Mouse (Mus musculus) left cerebral cortex, postnatal 36 days (tissue): ENCODE measurements around the gene Eva1c. TPM values are rescaled to one million over a fixed set of nuclear protein-coding genes. Genes with fewer than 3 reads are reported as not detected.

ENCODE experiments used
- DNase-seq, 2 experiments: peaks; one replicate each; pipeline ENCODE4 v3.0.0; 2021 to 2022; ENCODE audit warnings: low spot score in 2 of 2, mixed read lengths in 1 of 2
- intact Hi-C: fragments of 180-260 bp; cut with DNase I; formaldehyde crosslinking; loops from one replicate; pipeline ENCODE4 v1.15.1; 2025
- total RNA-seq, 2 experiments: library from RNA; stranded (reverse); gene quantifications; 2 replicates each; pipeline ENCODE4 v1.2.3; 2021

Gene Eva1c
- total RNA-seq, 2 experiments from 2014 or later = 1.6 to 2.0 TPM

DNA sequence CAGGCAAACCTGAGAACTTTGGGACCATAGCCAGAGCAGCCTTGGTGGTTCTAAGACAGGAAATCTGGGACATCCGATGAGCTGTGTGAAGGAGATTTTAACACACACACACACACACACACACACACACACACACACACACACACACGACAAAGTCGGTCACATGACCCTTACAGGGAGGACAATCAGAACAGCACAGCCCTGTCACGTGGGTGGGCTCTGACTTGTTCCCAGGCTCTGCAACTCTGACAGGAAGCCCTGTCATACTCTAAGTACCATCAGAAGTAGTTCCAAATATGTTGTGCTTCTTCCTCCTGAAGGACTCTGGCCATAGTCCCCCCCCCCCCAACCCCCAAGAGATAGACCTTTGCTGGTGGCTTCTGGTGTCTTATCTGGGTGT is 74.8 kb downstream of the Eva1c start:
- intact Hi-C loops = no loop called here

DNA sequence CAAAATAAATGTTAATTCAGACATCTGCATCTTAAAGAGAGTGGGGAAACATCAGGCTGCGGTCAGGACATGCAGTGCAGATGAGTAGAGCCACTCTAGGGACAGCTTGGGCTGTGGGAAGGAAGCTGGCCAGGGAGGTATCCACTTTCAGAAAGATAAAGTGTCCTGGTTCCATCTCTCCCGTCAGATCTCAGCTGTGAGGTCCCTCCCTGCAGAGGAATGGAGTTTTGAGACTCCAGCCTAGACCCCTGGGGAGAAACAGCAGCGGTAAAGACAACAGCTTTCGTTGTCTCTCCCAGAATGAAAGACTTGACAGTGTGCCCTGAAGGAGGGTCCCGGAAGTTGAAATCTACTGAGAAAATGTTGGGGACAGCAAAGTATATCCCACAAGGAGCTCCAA is 76.8 kb downstream of the Eva1c start:
- intact Hi-C loops = no loop called here
- no peak for DNase-seq

More for the DNA sequence above, 74.8 kb downstream of the Eva1c start:
- no peak for DNase-seq

DNA sequence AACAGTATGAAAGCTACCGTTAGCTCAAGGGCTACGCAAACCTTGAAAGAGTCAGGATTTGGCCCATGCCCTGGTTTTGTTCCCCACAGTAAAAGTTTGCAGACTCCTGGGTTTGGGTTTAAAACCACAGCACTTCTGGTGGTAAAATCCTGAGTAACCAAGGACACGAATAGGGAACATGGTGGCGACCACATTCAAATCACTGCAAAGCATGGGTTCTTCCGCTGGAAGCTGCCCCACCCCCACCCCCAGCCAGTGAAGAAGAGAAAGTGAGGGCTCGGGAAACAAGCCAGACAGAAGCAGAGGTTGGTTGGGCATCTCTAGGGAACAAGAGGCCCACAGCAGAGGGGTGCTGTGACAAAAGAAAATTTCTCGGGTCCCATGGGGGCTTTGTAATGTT is 80.7 kb downstream of the Eva1c start:
- DNase-seq = no peak

DNA sequence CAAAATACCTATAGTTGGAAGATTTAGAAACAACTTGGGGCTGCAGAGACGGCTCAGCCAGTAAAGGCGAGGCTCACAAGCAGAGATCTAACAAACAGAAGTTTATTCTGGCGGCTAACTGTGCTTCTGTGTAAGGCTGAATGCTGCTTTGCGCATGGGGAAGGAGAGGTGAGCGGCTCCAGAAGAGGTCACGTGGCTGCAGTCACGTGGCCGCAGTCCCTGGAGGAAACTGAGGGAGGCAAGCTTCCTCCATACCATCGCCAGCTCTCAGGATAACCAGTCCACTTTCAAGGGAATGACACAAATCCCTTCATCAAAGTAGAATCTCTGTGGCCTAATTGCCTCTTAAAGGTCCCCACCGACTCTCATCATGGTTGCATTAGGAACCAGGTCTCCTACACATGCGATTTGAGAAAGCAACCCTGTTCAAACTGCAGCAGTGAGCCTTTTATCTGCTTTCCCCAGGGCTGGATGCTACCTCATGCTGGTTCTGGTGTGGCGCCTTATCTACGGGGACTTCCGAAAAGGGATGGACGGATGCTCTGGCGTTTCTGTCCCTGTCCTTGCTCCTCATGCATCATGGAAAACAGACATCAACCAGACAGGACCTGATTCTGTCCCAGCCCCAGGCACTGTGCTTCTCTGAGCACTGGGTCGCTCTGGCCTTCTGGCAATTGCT is 84.5 kb downstream of the Eva1c start:
- intact Hi-C loops = no loop called here
- DNase-seq = no peak

More for the DNA sequence above, 80.7 kb downstream of the Eva1c start:
- intact Hi-C loops = no loop called here

DNA sequence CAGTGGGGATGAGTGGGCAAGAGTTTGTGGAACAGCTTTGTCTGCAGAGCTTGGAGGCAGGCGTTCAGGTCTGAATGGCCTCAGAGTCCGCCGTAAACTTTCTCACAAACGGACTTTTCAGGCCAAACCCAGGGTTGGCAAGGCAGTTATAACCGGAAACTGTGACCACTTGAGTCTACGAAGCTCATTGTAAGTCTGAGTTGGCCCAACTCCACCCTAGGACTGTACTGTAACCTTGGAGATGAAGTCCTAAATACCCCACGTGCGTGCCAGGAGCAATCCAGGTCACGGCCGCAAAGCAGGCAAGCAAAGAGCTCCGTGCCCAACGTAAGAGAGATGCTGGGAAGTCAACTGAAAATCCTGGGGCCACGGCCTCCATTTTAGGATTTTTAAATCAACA is 85.2 kb downstream of the Eva1c start:
- intact Hi-C loops = no loop called here
- no peak for DNase-seq

DNA sequence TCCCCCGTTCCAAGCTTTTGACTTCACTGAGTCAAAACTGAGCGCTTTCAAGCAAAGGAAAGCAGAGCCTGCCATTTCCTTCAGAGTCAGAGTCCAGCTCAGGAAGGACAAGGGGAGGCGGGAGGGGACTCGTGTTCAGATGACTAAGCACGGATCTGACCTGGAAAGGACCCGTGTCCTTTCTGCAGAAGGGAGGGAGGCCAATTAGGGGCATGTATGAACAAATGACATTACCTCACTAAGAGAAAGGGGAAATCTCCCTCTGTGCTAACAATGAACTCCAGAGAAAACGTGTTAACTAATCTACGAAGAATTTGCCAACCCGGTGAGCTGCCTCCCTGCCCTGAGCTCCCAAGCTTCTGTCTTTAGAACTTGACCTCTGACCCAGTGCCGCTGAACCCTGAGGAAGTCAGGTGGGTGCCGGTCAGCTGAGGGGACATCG is 89.5 kb downstream of the Eva1c start:
- intact Hi-C loops = no loop called here
- DNase-seq = no peak

DNA sequence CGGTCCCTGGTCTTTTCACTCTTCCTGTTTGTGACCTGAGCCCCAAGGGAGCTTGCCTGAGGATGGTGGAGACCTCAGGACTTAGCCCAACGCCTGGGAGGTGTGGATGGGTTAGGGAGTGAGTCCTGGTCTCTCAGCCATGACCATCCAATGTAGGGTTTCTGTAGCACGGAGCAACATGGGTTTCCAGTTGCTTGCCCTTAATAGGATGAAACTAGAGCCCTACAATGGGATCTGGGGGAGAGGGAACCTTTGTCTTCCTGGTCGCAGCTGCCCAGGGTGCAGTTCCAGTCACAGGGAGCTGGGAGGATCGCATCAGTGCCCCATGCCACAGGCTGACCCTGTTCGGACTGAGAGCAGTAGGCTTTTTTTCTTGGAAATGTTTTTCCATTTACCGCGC is 90.6 kb downstream of the Eva1c start:
- DNase-seq = no peak
- intact Hi-C loops = no loop called here

DNA sequence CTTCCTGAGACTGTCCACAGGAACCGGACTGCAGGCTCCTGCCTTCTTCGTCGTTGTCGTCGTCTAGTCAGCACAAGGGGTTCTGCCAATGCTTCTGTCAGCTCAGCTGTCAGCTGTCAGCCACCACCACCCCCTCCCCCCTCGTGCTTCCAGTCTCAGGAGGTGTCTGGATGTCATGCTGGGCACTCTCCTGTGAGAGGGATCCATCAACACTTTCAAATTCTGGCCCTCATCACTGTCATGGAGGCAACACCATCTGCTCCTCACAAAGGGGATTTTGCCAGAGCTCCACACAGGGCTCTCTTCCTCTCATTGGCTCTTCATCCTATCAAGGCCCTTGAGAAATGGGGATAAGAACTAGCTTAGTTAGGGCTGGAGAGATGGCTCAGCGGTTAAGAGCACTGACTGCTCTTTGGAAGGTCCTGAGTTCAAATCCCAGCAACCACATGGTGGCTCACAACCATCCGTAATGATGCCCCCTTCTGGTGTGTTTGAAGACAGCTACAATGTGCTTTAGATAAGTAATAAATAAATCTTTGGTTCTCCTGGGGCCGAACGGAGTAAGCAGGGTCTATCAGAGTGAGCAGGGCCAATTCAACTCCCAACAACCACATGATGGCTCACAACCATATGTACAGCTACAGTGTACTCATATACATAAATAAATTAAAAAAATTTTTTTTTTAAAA is 95.1 kb downstream of the Eva1c start:
- no peak for DNase-seq

DNA sequence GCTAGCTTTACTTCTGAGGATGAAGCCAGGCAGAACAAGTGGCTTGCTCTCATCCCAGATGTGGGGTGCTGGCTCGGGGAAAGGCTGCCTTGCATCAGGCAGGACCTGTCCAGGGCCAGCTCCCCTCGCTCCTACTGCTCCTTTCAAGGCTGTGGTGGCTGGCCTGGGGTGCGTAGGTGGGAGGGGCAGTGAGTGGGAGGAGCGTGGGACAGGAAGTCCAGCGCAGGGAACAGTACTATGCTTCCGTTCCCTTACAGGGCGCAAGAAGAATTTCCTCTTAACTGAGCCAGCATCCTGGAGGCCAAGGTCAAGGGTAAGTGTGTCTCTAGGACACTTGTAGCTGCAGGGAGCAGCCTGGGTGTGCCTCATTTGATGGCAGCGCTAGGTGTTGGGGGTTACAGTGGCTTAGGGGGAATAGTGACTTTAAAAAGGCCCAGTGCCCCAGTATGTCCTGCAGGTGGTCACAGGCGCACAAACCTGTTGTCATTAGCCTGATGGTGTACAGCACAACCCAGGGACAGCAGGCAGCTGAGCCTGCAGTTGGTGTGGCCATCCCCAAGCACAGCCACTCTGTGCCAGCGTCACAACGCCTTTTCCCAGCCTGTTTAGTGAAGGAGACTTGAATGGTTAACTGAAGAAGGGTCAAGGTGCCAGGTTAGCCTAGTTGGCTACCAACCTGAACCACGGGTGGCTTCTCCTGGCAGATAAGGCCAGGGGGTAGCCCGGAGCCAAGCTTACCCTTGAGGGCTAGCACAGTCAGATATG is 98.3 kb downstream of the Eva1c start:
- intact Hi-C loops = loop anchor here (5.0 to 10.0 kb wide), 2 partner anchors 92 to 610 kb away; no protein-coding TSS in a partner anchor
- DNase-seq = no peak

More for the DNA sequence above, 95.1 kb downstream of the Eva1c start:
- intact Hi-C loops = loop anchor here (10.0 kb wide), 1 partner anchor 607 kb away; no protein-coding TSS in a partner anchor

DNA sequence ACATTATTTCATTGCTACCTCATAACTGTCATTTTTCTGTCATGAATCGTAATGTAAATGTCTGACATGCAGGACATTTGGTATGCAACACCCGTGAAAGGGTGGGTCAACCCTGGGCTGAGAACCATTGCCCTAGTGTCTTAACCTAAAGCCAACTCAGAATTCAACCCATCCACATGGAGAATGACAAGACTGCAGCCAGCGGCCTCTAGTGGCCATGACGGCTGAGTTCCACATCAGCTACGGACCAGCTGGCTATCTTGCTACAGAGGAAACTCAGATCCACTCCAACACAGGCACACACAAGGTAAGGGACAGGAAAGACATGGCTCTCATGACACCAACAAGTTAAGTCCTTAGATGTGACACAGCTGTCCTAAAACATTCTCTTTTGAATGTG is 98.9 kb downstream of the Eva1c start:
- DNase-seq = peak; percentile 48 to 53
- intact Hi-C loops = loop anchor here (5.0 to 10.0 kb wide), 2 partner anchors 93 to 611 kb away; no protein-coding TSS in a partner anchor

DNA sequence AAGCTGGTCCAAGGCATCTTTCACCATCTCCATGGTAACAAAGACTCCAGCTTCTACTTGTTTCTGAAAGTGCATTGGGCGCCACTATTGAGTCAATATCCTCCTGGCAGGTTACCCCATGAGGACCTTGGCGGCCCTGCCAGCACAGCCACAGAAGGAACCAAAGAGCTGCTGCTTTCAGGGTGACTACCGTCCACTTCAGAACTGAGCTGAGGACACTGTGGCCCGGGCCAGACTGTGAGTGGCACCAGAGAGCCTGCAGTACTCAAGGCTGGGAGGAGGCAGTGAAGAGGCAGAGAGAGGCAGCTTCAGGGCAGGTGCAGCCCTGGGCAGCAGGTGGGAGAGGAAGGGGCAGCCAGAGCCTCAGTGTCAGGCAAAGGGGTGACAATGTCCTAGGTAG is 100.9 kb downstream of the Eva1c start:
- intact Hi-C loops = loop anchor here (5.0 to 10.0 kb wide), 2 partner anchors 95 to 613 kb away; no protein-coding TSS in a partner anchor
- no peak for DNase-seq

DNA sequence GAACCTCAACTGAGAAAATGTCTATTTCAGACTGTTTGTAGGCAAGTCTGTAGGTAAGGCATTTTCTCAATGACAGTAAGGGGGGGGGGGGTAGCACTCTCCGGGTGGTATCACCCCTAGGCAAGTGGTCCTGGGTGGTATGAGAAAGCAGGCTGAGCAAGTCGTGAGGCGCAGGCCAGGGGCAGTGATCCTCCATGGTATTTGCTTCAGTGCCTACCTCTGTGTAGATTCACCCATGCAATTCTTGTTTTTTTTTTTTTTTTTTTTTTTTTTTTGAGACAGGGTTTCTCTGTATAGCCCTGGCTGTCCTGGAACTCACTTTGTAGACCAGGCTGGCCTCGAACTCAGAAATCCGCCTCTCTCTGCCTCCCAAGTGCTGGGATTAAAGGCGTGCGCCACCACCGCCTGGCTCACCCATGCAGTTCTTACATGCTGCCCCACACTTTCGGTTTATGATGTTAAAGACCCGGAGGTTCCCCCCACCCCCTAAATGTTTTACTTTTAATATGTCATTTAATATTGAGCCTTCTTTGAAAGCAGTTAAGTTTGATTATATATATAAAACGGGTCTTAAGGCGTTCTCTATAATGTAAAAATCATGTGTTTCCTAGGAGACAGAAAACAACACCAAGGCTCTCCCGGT is 107.1 kb downstream of the Eva1c start:
- intact Hi-C loops = loop anchor here (1.0 kb wide), 1 partner anchor 206 kb away; the partner anchor contains the start of gene Mis18a
- no peak for DNase-seq

DNA sequence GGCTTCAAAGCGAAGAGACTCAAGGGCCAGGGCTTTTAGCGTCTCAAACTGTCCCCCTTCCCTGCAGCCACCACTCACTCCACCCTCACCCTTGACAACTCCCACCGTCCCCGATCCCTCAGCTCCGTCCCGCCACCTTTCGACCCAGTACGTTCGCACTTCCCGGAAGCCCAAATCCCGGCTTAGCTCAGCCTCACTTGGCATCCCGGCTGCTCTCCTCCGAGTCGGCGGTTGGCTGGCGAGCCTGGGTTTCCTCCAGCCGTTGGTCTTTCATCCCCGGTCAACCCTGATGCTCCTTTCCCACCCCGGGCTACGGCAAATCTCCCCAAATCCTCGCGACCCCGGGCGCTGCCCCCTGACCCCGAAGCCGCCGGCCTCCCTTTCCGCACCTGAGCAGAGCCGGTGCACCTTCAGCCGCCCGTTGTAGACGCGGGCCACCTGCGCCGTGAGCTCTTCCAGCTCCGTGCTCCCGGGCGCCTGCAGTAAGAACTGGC is 107.7 kb downstream of the Eva1c start:
- intact Hi-C loops = loop anchor here (1.0 kb wide), 1 partner anchor 207 kb away; the partner anchor contains the start of gene Mis18a
- no peak for DNase-seq

DNA sequence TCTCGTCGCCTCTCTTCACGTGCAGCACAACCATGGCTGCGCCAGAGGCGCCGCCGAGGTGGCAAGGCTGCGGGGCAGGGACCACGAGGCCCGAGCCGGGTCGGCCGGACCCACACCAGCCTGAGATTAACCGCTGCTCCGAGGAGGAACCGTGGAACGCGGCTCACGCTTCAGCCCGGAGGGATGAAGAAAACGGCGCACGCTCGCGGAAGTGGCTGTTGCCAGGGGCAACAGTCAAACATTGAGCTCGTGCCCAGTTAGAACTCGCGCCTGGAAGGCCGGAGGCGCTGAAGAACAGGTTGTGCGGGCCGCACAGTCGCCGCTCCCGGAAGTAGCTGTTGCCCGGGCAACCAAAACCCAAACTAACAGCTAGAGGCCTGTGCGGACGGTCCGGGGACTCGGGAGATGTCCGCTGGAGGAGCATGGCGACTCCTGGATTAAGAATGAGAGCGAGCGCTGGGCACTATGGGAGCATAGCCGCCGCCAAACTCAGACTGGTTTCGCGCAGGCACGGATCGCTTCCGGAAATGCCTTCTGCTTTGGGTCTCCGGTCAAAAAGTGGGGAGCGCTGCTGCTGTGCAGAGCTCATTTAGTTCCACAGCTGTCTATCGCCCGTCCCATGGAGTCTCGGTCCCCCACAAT is 108.3 kb downstream of the Eva1c start, which contains the start of gene Cfap298:
Gene Cfap298 (minus strand): TSS at position 428 of the 642 bp plus-strand sequence.
- intact Hi-C loops = loop anchor here (1.0 kb wide), 1 partner anchor 208 kb away; the partner anchor contains the start of gene Mis18a

DNA sequence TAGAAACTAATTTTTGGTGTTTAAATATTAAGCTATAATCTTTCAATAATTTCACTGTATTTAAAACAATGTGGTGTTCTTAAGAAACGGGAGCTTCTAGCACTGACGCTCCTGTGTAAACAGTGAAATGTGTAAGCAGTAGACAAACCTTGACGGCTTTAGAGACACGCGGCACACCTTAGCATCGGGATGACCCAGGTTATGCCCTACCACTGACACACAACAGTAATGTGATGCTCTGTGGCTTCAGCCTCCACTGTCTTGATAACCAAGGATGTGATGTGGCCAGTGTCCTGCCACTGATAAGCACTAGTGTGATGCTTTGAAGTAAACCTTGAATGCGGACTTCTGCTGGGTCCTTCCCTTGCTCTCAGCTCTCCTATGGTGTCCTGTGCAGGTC is 114.7 kb downstream of the Eva1c start:
- intact Hi-C loops = no loop called here
- no peak for DNase-seq

More for the DNA sequence above, 108.3 kb downstream of the Eva1c start, which contains the start of gene Cfap298:
- peak; percentile 93 to 94 for DNase-seq

DNA sequence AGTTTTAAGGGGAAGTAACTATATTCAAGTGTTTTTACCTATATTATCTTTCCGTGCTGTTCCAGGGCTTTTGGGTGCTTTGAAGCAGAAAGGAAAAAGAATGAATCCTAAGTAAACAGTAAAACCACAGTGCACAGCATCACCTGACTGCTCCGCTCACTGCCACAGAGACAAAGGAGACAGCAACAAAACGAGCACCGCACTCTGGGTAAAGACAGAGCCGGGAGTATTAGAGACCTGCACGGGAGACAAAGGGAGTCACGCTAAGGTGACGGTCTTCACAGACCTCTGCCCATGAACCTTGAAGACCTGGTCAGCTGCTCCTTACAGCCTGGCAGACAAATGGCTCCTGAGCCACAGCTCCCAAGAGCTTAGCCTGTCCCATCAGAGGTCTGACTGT is 120.5 kb downstream of the Eva1c start:
- intact Hi-C loops = no loop called here

DNA sequence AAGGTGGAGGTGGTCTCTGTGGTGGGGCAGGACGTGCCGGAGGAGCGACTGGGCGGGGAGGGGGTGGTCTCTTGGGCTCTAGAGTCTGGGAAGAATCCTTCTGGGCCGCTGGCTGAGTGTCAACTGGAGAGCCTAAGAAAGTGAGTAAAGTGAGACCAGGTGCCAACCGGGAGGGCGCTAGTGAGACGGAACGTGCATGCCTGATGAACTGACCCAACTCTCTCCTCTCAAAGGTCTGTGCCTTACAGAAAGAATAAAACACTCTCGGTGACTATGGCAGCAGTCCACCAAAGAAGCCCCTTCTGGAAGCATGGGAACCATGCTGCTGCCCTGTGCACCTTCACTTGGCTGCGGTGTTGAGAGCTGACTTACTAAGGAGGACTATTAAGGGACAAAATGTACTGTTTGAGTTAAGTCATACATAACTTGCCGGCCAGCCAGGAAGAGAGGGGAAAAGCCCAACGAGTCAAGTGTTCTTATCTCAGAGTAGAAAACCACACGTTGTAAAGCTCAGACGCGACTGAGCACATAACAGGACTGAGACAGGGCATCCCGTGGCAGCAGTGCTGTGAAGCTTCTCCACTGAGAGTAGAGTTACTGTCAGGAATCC is 123.9 kb downstream of the Eva1c start:
- intact Hi-C loops = no loop called here
- no peak for DNase-seq

More for the DNA sequence above, 120.5 kb downstream of the Eva1c start:
- no peak for DNase-seq

DNA sequence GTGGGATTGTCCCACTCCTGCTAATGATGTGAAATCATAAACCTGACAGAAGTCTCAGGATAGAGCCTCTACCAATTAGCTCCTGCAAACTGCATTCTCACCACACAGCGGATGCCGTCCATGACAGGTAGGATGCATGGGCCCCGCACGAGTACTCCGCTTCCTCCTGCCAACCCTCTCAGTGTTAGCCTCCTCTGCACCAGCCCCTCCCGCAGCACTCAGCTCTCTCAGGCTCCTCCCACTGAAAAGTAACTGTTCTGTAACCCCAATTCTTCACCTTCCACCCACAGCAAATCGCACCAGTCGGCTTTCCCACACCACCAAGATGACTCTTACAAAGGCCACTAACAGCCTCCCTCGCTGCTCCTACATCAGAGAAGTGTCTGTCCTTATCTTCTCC is 126.6 kb downstream of the Eva1c start:
- intact Hi-C loops = no loop called here
- no peak for DNase-seq
